Mouse (Mus musculus): ENCODE results near the gene Npcd. TPM values are rescaled to one million over a fixed set of nuclear protein-coding genes. Genes with fewer than 3 reads are reported as not detected.

The Npcd gene
- polyA plus RNA-seq, 1 experiment, result not detected

- Histone ChIP-seq H3K27me3 (ENCODE audit: control insufficient read depth, insufficient read depth, insufficient read length) (no peaks in the 10 kb centered on the region), H3ac (ENCODE audit: control insufficient read depth, insufficient read length, low read depth) (peak overlapping the region; percentile 75), H3K79me3 (ENCODE audit: low read depth) (no peaks in the 10 kb centered on the region), H3K79me2 (ENCODE audit: control insufficient read depth, insufficient read depth) (peaks cover 34% of the 10 kb centered on the region), H3K4me3 (ENCODE audit: insufficient read depth, poor library complexity, severe bottlenecking) (peak overlapping the region; percentile 51), H3K36me3 (ENCODE audit: control insufficient read depth, insufficient read depth) (no peaks in the 10 kb centered on the region)
- TF ChIP-seq CTCF (IDR thresholded peaks at IDR 0.05; ENCODE audit: control insufficient read depth, insufficient read depth, insufficient read length) (peak; percentile 82), USF1 (IDR thresholded peaks at IDR 0.05; ENCODE audit: low read depth) (no peak), CEBPB (IDR thresholded peaks at IDR 0.05; ENCODE audit: low read depth) (no peak), MYOD1 (IDR thresholded peaks at IDR 0.05; ENCODE audit: control insufficient read depth, insufficient read length, low read depth) (no peak), MYOG (IDR thresholded peaks at IDR 0.05; ENCODE audit: control insufficient read depth, extremely low read depth, insufficient read length) (no peak)
These were observed 30.3 kb downstream of the Npcd start for GRCm38 (mm10) chr15:79803533-79804351.

GRCm38 (mm10) chr15:79802304-79802703, 31.7 kb downstream of the Npcd start:
- Histone ChIP-seq H3K36me3 (ENCODE audit: control insufficient read depth, insufficient read depth) (no peaks in the 10 kb centered on the region), H3ac (ENCODE audit: control insufficient read depth, insufficient read length, low read depth) (no peak overlapping the region), H3K27me3 (ENCODE audit: control insufficient read depth, insufficient read depth, insufficient read length) (no peaks in the 10 kb centered on the region), H3K79me3 (ENCODE audit: low read depth) (peaks cover 1% of the 10 kb centered on the region), H3K4me3 (ENCODE audit: insufficient read depth, poor library complexity, severe bottlenecking) (no peak overlapping the region), H3K79me2 (ENCODE audit: control insufficient read depth, insufficient read depth) (peaks cover 34% of the 10 kb centered on the region)
- no peak for TF ChIP-seq FOSL1 (IDR thresholded peaks at IDR 0.05; ENCODE audit: insufficient read depth, low read length, poor library complexity, severe bottlenecking)
- TF ChIP-seq MYOG (IDR thresholded peaks at IDR 0.05; ENCODE audit: control insufficient read depth, extremely low read depth, insufficient read length), result no peak
- TF ChIP-seq USF1 (IDR thresholded peaks at IDR 0.05; ENCODE audit: low read depth), result no peak
- TF ChIP-seq CTCF (IDR thresholded peaks at IDR 0.05; ENCODE audit: control insufficient read depth, insufficient read depth, insufficient read length), result no peak
- no peak for TF ChIP-seq MYOD1 (IDR thresholded peaks at IDR 0.05; ENCODE audit: control insufficient read depth, insufficient read length, low read depth)
- TF ChIP-seq CEBPB (IDR thresholded peaks at IDR 0.05; ENCODE audit: low read depth), result no peak
- no peak for TF ChIP-seq MAX (IDR thresholded peaks at IDR 0.05)

- Histone ChIP-seq H3ac (ENCODE audit: control insufficient read depth, insufficient read length, low read depth) (no peak overlapping the region), H3K27me3 (ENCODE audit: control insufficient read depth, insufficient read depth, insufficient read length) (no peaks in the 10 kb centered on the region), H3K79me3 (ENCODE audit: low read depth) (peaks cover 1% of the 10 kb centered on the region), H3K79me2 (ENCODE audit: control insufficient read depth, insufficient read depth) (peaks cover 34% of the 10 kb centered on the region), H3K4me3 (ENCODE audit: insufficient read depth, poor library complexity, severe bottlenecking) (no peak overlapping the region), H3K36me3 (ENCODE audit: control insufficient read depth, insufficient read depth) (no peaks in the 10 kb centered on the region)
- no peak for TF ChIP-seq CEBPB (IDR thresholded peaks at IDR 0.05; ENCODE audit: low read depth)
- no peak for TF ChIP-seq USF1 (IDR thresholded peaks at IDR 0.05; ENCODE audit: low read depth)
- TF ChIP-seq MYOG (IDR thresholded peaks at IDR 0.05; ENCODE audit: control insufficient read depth, extremely low read depth, insufficient read length), result no peak
- TF ChIP-seq MYOD1 (IDR thresholded peaks at IDR 0.05; ENCODE audit: control insufficient read depth, insufficient read length, low read depth), result no peak
- no peak for TF ChIP-seq CTCF (IDR thresholded peaks at IDR 0.05; ENCODE audit: control insufficient read depth, insufficient read depth, insufficient read length)
- no peak for TF ChIP-seq MAX (IDR thresholded peaks at IDR 0.05)
- TF ChIP-seq FOSL1 (IDR thresholded peaks at IDR 0.05; ENCODE audit: insufficient read depth, low read length, poor library complexity, severe bottlenecking), result no peak
These were observed 32.4 kb downstream of the Npcd start for GRCm38 (mm10) chr15:79801646-79802045.

- Histone ChIP-seq H3ac (ENCODE audit: control insufficient read depth, insufficient read length, low read depth) (no peak overlapping the region), H3K79me2 (ENCODE audit: control insufficient read depth, insufficient read depth) (peaks cover 34% of the 10 kb centered on the region), H3K36me3 (ENCODE audit: control insufficient read depth, insufficient read depth) (no peaks in the 10 kb centered on the region), H3K79me3 (ENCODE audit: low read depth) (peaks cover 1% of the 10 kb centered on the region), H3K4me3 (ENCODE audit: insufficient read depth, poor library complexity, severe bottlenecking) (no peak overlapping the region), H3K27me3 (ENCODE audit: control insufficient read depth, insufficient read depth, insufficient read length) (no peaks in the 10 kb centered on the region)
- TF ChIP-seq CTCF (IDR thresholded peaks at IDR 0.05; ENCODE audit: control insufficient read depth, insufficient read depth, insufficient read length) (no peak), CEBPB (IDR thresholded peaks at IDR 0.05; ENCODE audit: low read depth) (no peak), MYOG (IDR thresholded peaks at IDR 0.05; ENCODE audit: control insufficient read depth, extremely low read depth, insufficient read length) (no peak), USF1 (IDR thresholded peaks at IDR 0.05; ENCODE audit: low read depth) (no peak), FOSL1 (IDR thresholded peaks at IDR 0.05; ENCODE audit: insufficient read depth, low read length, poor library complexity, severe bottlenecking) (no peak), MAX (IDR thresholded peaks at IDR 0.05) (no peak), MYOD1 (IDR thresholded peaks at IDR 0.05; ENCODE audit: control insufficient read depth, insufficient read length, low read depth) (no peak)
These were observed 33.3 kb downstream of the Npcd start for GRCm38 (mm10) chr15:79800701-79801100.

GRCm38 (mm10) chr15:79798591-79798990, 35.4 kb downstream of the Npcd start:
- no peak overlapping the region for H3ac ChIP-seq (ENCODE audit: control insufficient read depth, insufficient read length, low read depth)
- H3K79me2 ChIP-seq (ENCODE audit: control insufficient read depth, insufficient read depth), result peaks cover 37% of the 10 kb centered on the region
- TF ChIP-seq FOSL1 (IDR thresholded peaks at IDR 0.05; ENCODE audit: insufficient read depth, low read length, poor library complexity, severe bottlenecking) (no peak), MYOD1 (IDR thresholded peaks at IDR 0.05; ENCODE audit: control insufficient read depth, insufficient read length, low read depth) (no peak), CEBPB (IDR thresholded peaks at IDR 0.05; ENCODE audit: low read depth) (no peak), USF1 (IDR thresholded peaks at IDR 0.05; ENCODE audit: low read depth) (no peak), CTCF (IDR thresholded peaks at IDR 0.05; ENCODE audit: control insufficient read depth, insufficient read depth, insufficient read length) (no peak), MAX (IDR thresholded peaks at IDR 0.05) (no peak), MYOG (IDR thresholded peaks at IDR 0.05; ENCODE audit: control insufficient read depth, extremely low read depth, insufficient read length) (no peak)
- H3K4me3 ChIP-seq (ENCODE audit: insufficient read depth, poor library complexity, severe bottlenecking), result no peak overlapping the region
- peaks cover 1% of the 10 kb centered on the region for H3K79me3 ChIP-seq (ENCODE audit: low read depth)
- no peaks in the 10 kb centered on the region for H3K27me3 ChIP-seq (ENCODE audit: control insufficient read depth, insufficient read depth, insufficient read length)
- H3K36me3 ChIP-seq (ENCODE audit: control insufficient read depth, insufficient read depth), result peaks cover 4% of the 10 kb centered on the region
